27 mouse cellular contexts compared by ENCODE assay signal in the genomic region with DNA sequence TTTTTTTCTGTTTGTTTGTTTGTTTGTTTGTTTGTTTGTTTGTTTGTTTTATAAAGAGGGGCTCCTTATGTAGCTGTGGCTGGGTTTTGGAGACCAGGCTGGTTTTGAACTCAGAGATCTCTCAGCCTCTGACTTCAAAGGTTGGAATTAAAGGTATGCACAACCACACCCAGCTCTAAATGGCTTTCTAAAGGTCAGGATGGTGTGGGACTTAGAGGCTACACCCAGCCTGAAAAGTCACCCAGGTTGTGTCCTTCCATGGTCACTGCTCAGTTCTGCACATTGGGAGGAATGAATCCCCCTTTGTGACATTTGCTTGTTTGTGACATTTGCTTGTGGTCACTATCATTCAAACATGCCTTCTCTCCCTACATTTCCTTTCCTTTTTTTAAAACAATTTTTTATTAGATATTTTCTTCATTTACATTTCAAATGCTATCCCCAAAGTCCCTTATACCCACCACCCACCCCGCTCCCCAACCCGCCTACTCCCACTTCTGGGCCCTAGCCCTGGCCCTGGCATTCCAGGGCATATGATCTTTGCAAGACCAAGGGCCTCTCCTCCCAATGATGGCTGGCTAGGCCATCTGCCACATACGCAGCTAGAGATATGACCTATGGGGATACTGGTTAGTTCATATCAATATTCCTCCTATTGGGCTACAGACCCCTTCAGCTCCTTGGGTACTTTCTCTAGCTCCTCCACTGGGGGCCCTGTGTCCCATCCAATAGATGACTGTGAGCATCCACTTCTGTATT. TPM values are rescaled to one million over a fixed set of nuclear protein-coding genes. Genes with fewer than 3 reads are reported as not detected.
DNase-seq lines count a peak whose midpoint lies in the region; ATAC-seq and TF ChIP-seq lines count a peak whose summit lies in the region.
"Had no signal": no experiment of that assay in that cellular context is flagged by ENCODE, and none has a peak within 500 bp of the region (broad histone marks: within the 10 kb centered on the region; RNA-seq: fewer than 3 reads in every experiment).

No protein-coding gene starts in this region.

- H3K4me3 ChIP-seq in midbrain, embryonic 11.5 days (ENCODE audit: low read depth, low read length), result no peak overlapping the region
- no peak overlapping the region for H3K4me3 ChIP-seq in midbrain, embryonic 13.5 days (replicated peaks)
- no peak overlapping the region for H3K4me3 ChIP-seq in liver, postnatal 0 days (ENCODE audit: low read depth, low read length)
- H3K4me3 ChIP-seq: forebrain, embryonic 10.5 days; forebrain, embryonic 13.5 days; gastrocnemius, adult 2 months; heart, embryonic 12.5 days; heart, embryonic 15.5 days had no signal

- no peaks in the 10 kb centered on the region for H3K36me3 ChIP-seq in midbrain, embryonic 11.5 days (ENCODE audit: control insufficient read depth, insufficient read depth, low read length)
- no peaks in the 10 kb centered on the region for H3K36me3 ChIP-seq in midbrain, embryonic 13.5 days
- peaks cover 7% of the 10 kb centered on the region for H3K36me3 ChIP-seq in liver, postnatal 0 days (replicated peaks; ENCODE audit: insufficient read depth, low read length)
- H3K36me3 ChIP-seq: forebrain, embryonic 10.5 days; heart, embryonic 12.5 days; heart, embryonic 15.5 days had no signal

- H3K9me3 ChIP-seq in midbrain, embryonic 11.5 days (ENCODE audit: control insufficient read depth, low read length), result no peaks in the 10 kb centered on the region
- no peaks in the 10 kb centered on the region for H3K9me3 ChIP-seq in midbrain, embryonic 13.5 days
- H3K9me3 ChIP-seq in liver, postnatal 0 days (ENCODE audit: low read length), result no peaks in the 10 kb centered on the region
- H3K9me3 ChIP-seq: forebrain, embryonic 10.5 days; forebrain, embryonic 13.5 days; G1E; heart, embryonic 12.5 days; heart, embryonic 15.5 days had no signal

- DNase-seq in heart, adult 11 months, result peak; percentile 63
- DNase-seq in heart, postnatal 25 days (ENCODE audit: low spot score), result no peak
- peak; percentile 64 for DNase-seq in midbrain, embryonic 11.5 days (ENCODE audit: low spot score, missing footprints)
- no peak for DNase-seq in liver, postnatal 0 days
- no peak for DNase-seq in adrenal gland, postnatal 4 days (ENCODE audit: low spot score in 2 of 2)
- no peak for DNase-seq in frontal cortex, postnatal 10 days (ENCODE audit: low spot score in 2 of 2)
- DNase-seq: adrenal gland, adult 8-10 months; adrenal gland, postnatal 25 days; cerebellum, adult 18-20 months; cerebellum, adult 9-10 months; cerebellum, postnatal 14 days; gastrocnemius, adult 2 months; gastrocnemius, postnatal 14 days; heart, adult 18-20 months; heart, postnatal 10 days; heart, postnatal 4 days had no signal

- no peak overlapping the region for H3K4me2 ChIP-seq in midbrain, embryonic 11.5 days
- no peak overlapping the region for H3K4me2 ChIP-seq in midbrain, embryonic 13.5 days (replicated peaks)
- H3K4me2 ChIP-seq in liver, postnatal 0 days (ENCODE audit: low read depth, low read length), result no peak overlapping the region
- H3K4me2 ChIP-seq: forebrain, embryonic 13.5 days; heart, embryonic 12.5 days; heart, embryonic 15.5 days; hindbrain, embryonic 14.5 days had no signal

- H3K4me1 ChIP-seq in midbrain, embryonic 11.5 days (ENCODE audit: control insufficient read depth, insufficient read depth, low read length), result no peaks in the 10 kb centered on the region
- no peaks in the 10 kb centered on the region for H3K4me1 ChIP-seq in midbrain, embryonic 13.5 days (replicated peaks)
- peaks cover 21% of the 10 kb centered on the region for H3K4me1 ChIP-seq in liver, postnatal 0 days (ENCODE audit: insufficient read depth)
- H3K4me1 ChIP-seq: forebrain, embryonic 10.5 days; forebrain, embryonic 13.5 days had no signal

- intact Hi-C loops in heart, postnatal 25 days (cut with DNase I), result no loop called here

- H3K27me3 ChIP-seq in midbrain, embryonic 11.5 days (ENCODE audit: control insufficient read depth, insufficient read depth, low read length), result no peaks in the 10 kb centered on the region
- no peaks in the 10 kb centered on the region for H3K27me3 ChIP-seq in midbrain, embryonic 13.5 days
- H3K27me3 ChIP-seq in liver, postnatal 0 days (ENCODE audit: insufficient read depth, low read length), result no peaks in the 10 kb centered on the region
- H3K27me3 ChIP-seq: forebrain, embryonic 13.5 days; heart, embryonic 12.5 days; heart, embryonic 15.5 days; Patski had no signal

- no peak overlapping the region for H3K9ac ChIP-seq in midbrain, embryonic 11.5 days (ENCODE audit: low read length)
- no peak overlapping the region for H3K9ac ChIP-seq in midbrain, embryonic 13.5 days (replicated peaks)
- no peak overlapping the region for H3K9ac ChIP-seq in liver, postnatal 0 days (replicated peaks)
- H3K9ac ChIP-seq: forebrain, embryonic 13.5 days; heart, embryonic 12.5 days; heart, embryonic 15.5 days; hindbrain, embryonic 14.5 days had no signal

- TF ChIP-seq EP300 in liver, postnatal 0 days (IDR thresholded peaks at IDR 0.05; ENCODE audit: low read depth), result no peak

- TF ChIP-seq CTCF in liver, postnatal 0 days (IDR thresholded peaks at IDR 0.05; ENCODE audit: low read depth), result no peak

- WGBS in midbrain, embryonic 11.5 days, result 91% methylated on average over 3 of the region's 3 CpGs
- 98% methylated on average over 3 of the region's 3 CpGs for WGBS in midbrain, embryonic 13.5 days
- WGBS in liver, postnatal 0 days (ENCODE audit: insufficient replicate concordance), result 82% methylated on average over 3 of the region's 3 CpGs

- no peak for ATAC-seq in midbrain, embryonic 11.5 days (ENCODE audit: low FRiP score)
- ATAC-seq in midbrain, embryonic 13.5 days, result no peak
- no peak for ATAC-seq in liver, postnatal 0 days
- ATAC-seq: activated CD4-positive, CD25-positive, alpha-beta regulatory T cell, adult 4 months; forebrain, embryonic 13.5 days; forebrain, embryonic 16.5 days; hindbrain, postnatal 0 days; Patski had no signal

- H3K27ac ChIP-seq in midbrain, embryonic 11.5 days (ENCODE audit: low read depth, low read length), result no peak overlapping the region
- no peak overlapping the region for H3K27ac ChIP-seq in midbrain, embryonic 13.5 days
- H3K27ac ChIP-seq in liver, postnatal 0 days (ENCODE audit: low read depth), result 0 out of 2 replicates have a peak overlapping the region, but pooled peaks have one; percentile 11
- H3K27ac ChIP-seq: forebrain, embryonic 10.5 days; forebrain, embryonic 13.5 days; gastrocnemius, adult 2 months; heart, embryonic 15.5 days; hindbrain, embryonic 14.5 days; hindbrain, postnatal 0 days had no signal

RNA-seq across cellular contexts. Expression of a gene that starts 25.7 kb away (rescaled TPM):
- total RNA-seq in heart, postnatal 25 days (2021), result 10 to 100 TPM; 13.5 to 15.6 TPM
- polyA plus RNA-seq in midbrain, embryonic 11.5 days (2014; fragmentation: Nextera tagmentation; extraction: Ambion mirVana), result 4.2 and 5.3 TPM in 2 replicates
- 0.48 and 0.52 TPM in 2 replicates for polyA plus RNA-seq in midbrain, embryonic 13.5 days (2015; fragmentation: Nextera tagmentation; extraction: Ambion mirVana)
- polyA plus RNA-seq in liver, postnatal 0 days (2015; fragmentation: Nextera tagmentation; extraction: Ambion mirVana), result 5.8 and 7.1 TPM in 2 replicates
- total RNA-seq in adrenal gland, postnatal 4 days (2021), result 10 to 100 TPM in 1 of 2 experiments, 1 to 10 TPM in 1; 4.9 to 19.0 TPM

RNA-seq across cellular contexts. Expression of a gene that starts 46.9 kb away (rescaled TPM):
- 10 to 100 TPM; 62.4 to 64.7 TPM for total RNA-seq in heart, postnatal 25 days (2021)
- polyA plus RNA-seq in midbrain, embryonic 11.5 days (2014; fragmentation: Nextera tagmentation; extraction: Ambion mirVana), result 70.4 and 81.3 TPM in 2 replicates
- 62.6 and 67.2 TPM in 2 replicates for polyA plus RNA-seq in midbrain, embryonic 13.5 days (2015; fragmentation: Nextera tagmentation; extraction: Ambion mirVana)
- 59.9 and 61.9 TPM in 2 replicates for polyA plus RNA-seq in liver, postnatal 0 days (2015; fragmentation: Nextera tagmentation; extraction: Ambion mirVana)
- 10 to 100 TPM; 66.4 to 73.2 TPM for total RNA-seq in adrenal gland, postnatal 4 days (2021)

Comparison
In these comparisons a context has a peak if more than half of its experiments do, and no peak if none do; other contexts are left out.
1. DNase-seq: peak in heart, adult 11 months (single experiment) and midbrain, embryonic 11.5 days (single experiment); none in heart, postnatal 25 days (single experiment), liver, postnatal 0 days (single experiment), adrenal gland, postnatal 4 days (0 of 2) and frontal cortex, postnatal 10 days (0 of 2).